In the genomic region with DNA sequence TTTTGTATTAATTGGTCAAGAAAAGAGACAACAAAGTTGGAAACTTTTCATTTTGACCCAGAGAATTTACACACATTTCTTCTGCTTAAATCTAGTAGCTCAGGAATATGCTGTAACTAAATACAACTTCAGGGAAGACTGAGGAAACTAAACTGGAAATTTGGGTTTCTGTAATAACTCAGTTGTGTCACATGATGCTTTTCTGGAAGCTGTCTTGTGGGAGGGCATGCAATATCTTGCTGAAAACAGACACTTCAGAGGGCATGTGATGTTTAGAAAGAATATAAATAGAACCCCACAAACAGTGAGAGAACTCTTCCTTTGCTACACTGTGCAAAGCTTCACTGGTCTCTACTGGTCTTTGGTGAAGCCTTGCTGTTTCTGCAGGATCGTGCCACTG, we compare ENCODE assay signal across 28 mouse cellular contexts.
A peak's percentile ranks its signal among the peaks of the same experiment; 100 is the strongest.
DNase-seq lines count a peak whose midpoint lies in the region; ATAC-seq and TF ChIP-seq lines count a peak whose summit lies in the region.
"Had no signal": no experiment of that assay in that cellular context is flagged by ENCODE, and none has a peak within 500 bp of the region (broad histone marks: within the 10 kb centered on the region; RNA-seq: fewer than 3 reads in every experiment).

No protein-coding gene starts in this region.

- 90% methylated on average over 1 of the region's 1 CpGs for WGBS in embryonic facial prominence, embryonic 14.5 days
- 96% methylated on average over 1 of the region's 1 CpGs for WGBS in embryonic facial prominence, embryonic 10.5 days
- 93% methylated on average over 1 of the region's 1 CpGs for WGBS in macrophage (ENCODE audit: missing documents)
- WGBS in hindbrain, embryonic 12.5 days: 93% methylated on average over 1 of the region's 1 CpGs

- no peaks in the 10 kb centered on the region for H3K9me3 ChIP-seq in embryonic facial prominence, embryonic 14.5 days (ENCODE audit: control insufficient read depth, low read length)
- H3K9me3 ChIP-seq in embryonic facial prominence, embryonic 10.5 days: no peaks in the 10 kb centered on the region
- H3K9me3 ChIP-seq in hindbrain, embryonic 12.5 days (replicated peaks): no peaks in the 10 kb centered on the region
- H3K9me3 ChIP-seq: embryonic facial prominence, embryonic 12.5 days; embryonic facial prominence, embryonic 15.5 days; forebrain, embryonic 10.5 days; forebrain, embryonic 12.5 days; G1E had no signal

- H3K36me3 ChIP-seq in embryonic facial prominence, embryonic 14.5 days (ENCODE audit: control insufficient read depth, insufficient read depth, low read length): no peaks in the 10 kb centered on the region
- no peaks in the 10 kb centered on the region for H3K36me3 ChIP-seq in embryonic facial prominence, embryonic 10.5 days (replicated peaks)
- H3K36me3 ChIP-seq in C2C12 (ENCODE audit: control insufficient read depth, insufficient read depth): no peaks in the 10 kb centered on the region
- H3K36me3 ChIP-seq in macrophage (ENCODE audit: inconsistent target): no peaks in the 10 kb centered on the region
- no peaks in the 10 kb centered on the region for H3K36me3 ChIP-seq in hindbrain, embryonic 12.5 days
- H3K36me3 ChIP-seq: embryonic facial prominence, embryonic 12.5 days; embryonic facial prominence, embryonic 15.5 days; forebrain, embryonic 10.5 days; forebrain, embryonic 12.5 days; G1E had no signal

- no peak for ATAC-seq in embryonic facial prominence, embryonic 14.5 days (ENCODE audit: low read depth)
- no peak for ATAC-seq in hindbrain, embryonic 12.5 days (ENCODE audit: low FRiP score)
- ATAC-seq: forebrain, embryonic 14.5 days; forebrain, embryonic 16.5 days had no signal

- no peak overlapping the region for H3K4me2 ChIP-seq in embryonic facial prominence, embryonic 14.5 days (ENCODE audit: low read depth, low read length)
- no peak overlapping the region for H3K4me2 ChIP-seq in hindbrain, embryonic 12.5 days (replicated peaks)
- H3K4me2 ChIP-seq: embryonic facial prominence, embryonic 12.5 days; embryonic facial prominence, embryonic 15.5 days; forebrain, embryonic 12.5 days had no signal

- H3K4me1 ChIP-seq in embryonic facial prominence, embryonic 14.5 days (ENCODE audit: control insufficient read depth, insufficient read depth, low read length): peaks cover 10% of the 10 kb centered on the region
- no peaks in the 10 kb centered on the region for H3K4me1 ChIP-seq in embryonic facial prominence, embryonic 10.5 days
- no peaks in the 10 kb centered on the region for H3K4me1 ChIP-seq in hindbrain, embryonic 12.5 days
- H3K4me1 ChIP-seq: embryonic facial prominence, embryonic 12.5 days; forebrain, embryonic 10.5 days; forebrain, embryonic 12.5 days had no signal

- H3K27ac ChIP-seq in embryonic facial prominence, embryonic 14.5 days (replicated peaks; ENCODE audit: low read depth, low read length): no peak overlapping the region
- no peak overlapping the region for H3K27ac ChIP-seq in embryonic facial prominence, embryonic 10.5 days (replicated peaks)
- peak overlapping the region; percentile 37 for H3K27ac ChIP-seq in macrophage
- H3K27ac ChIP-seq in hindbrain, embryonic 12.5 days: no peak overlapping the region
- H3K27ac ChIP-seq: embryonic facial prominence, embryonic 12.5 days; embryonic facial prominence, embryonic 15.5 days; forebrain, embryonic 10.5 days; forebrain, embryonic 12.5 days had no signal

- no peak overlapping the region for H3K9ac ChIP-seq in embryonic facial prominence, embryonic 14.5 days (ENCODE audit: low read depth, low read length)
- no peak overlapping the region for H3K9ac ChIP-seq in hindbrain, embryonic 12.5 days
- H3K9ac ChIP-seq: embryonic facial prominence, embryonic 12.5 days; embryonic facial prominence, embryonic 15.5 days; forebrain, embryonic 12.5 days had no signal

- H3ac ChIP-seq in C2C12 (ENCODE audit: control insufficient read depth, insufficient read length, low read depth): no peak overlapping the region

- H3K27me3 ChIP-seq in embryonic facial prominence, embryonic 14.5 days (replicated peaks; ENCODE audit: control insufficient read depth, insufficient read depth, low read length): no peaks in the 10 kb centered on the region
- H3K27me3 ChIP-seq in embryonic facial prominence, embryonic 10.5 days (replicated peaks; ENCODE audit: low read depth, poor library complexity, severe bottlenecking): no peaks in the 10 kb centered on the region
- H3K27me3 ChIP-seq in C2C12 (ENCODE audit: control insufficient read depth, insufficient read depth, insufficient read length): no peaks in the 10 kb centered on the region
- no peaks in the 10 kb centered on the region for H3K27me3 ChIP-seq in hindbrain, embryonic 12.5 days
- H3K27me3 ChIP-seq: CH12.LX; embryonic facial prominence, embryonic 12.5 days; embryonic facial prominence, embryonic 15.5 days; forebrain, embryonic 12.5 days had no signal

- DNase-seq in embryonic facial prominence, embryonic 14.5 days (ENCODE audit: low spot score): peak; percentile 13
- DNase-seq in embryonic facial prominence, embryonic 10.5 days (ENCODE audit: low spot score): no peak
- peak; percentile 20 for DNase-seq in adipocyte (ENCODE audit: low spot score)
- DNase-seq in right cerebral cortex, postnatal 4 days: no peak
- no peak for DNase-seq in frontal cortex, postnatal 10 days (ENCODE audit: low spot score in 2 of 2)
- DNase-seq: adrenal gland, adult 8-10 months; adrenal gland, postnatal 14 days; adrenal gland, postnatal 36 days; B cell, adult 2 months; cerebellum, adult 11 months; cerebellum, adult 18-20 months; cerebellum, adult 8-10 months; cerebellum, adult 9-11 months; cerebellum, postnatal 14 days; cerebellum, postnatal 36 days; embryo, embryonic 11 days had no signal

- H3K79me2 ChIP-seq in C2C12 (ENCODE audit: control insufficient read depth, insufficient read depth) (no peaks in the 10 kb centered on the region), macrophage (ENCODE audit: inconsistent target) (no peaks in the 10 kb centered on the region)

- no peak overlapping the region for H3K4me3 ChIP-seq in embryonic facial prominence, embryonic 14.5 days (ENCODE audit: low read depth, low read length)
- no peak overlapping the region for H3K4me3 ChIP-seq in embryonic facial prominence, embryonic 10.5 days
- H3K4me3 ChIP-seq in C2C12 (ENCODE audit: insufficient read depth, poor library complexity, severe bottlenecking) (no peak overlapping the region), macrophage (ENCODE audit: inconsistent target) (no peak overlapping the region)
- H3K4me3 ChIP-seq in hindbrain, embryonic 12.5 days: no peak overlapping the region
- H3K4me3 ChIP-seq: embryonic facial prominence, embryonic 12.5 days; embryonic facial prominence, embryonic 15.5 days; erythroblast, embryonic 14.5 days; forebrain, embryonic 10.5 days; forebrain, embryonic 12.5 days had no signal

- no peak for TF ChIP-seq CTCF in C2C12 (IDR thresholded peaks at IDR 0.05; ENCODE audit: control insufficient read depth, insufficient read depth, insufficient read length)

- H3K79me3 ChIP-seq in C2C12 (ENCODE audit: low read depth): no peaks in the 10 kb centered on the region

TF ChIP-seq in C2C12, 6 proteins besides CTCF, POLR2A, EP300 and RAD21:
- TF ChIP-seq MYOG (IDR thresholded peaks at IDR 0.05; ENCODE audit: control insufficient read depth, extremely low read depth, insufficient read length) (no peak), MAX (IDR thresholded peaks at IDR 0.05) (no peak), MYOD1 (IDR thresholded peaks at IDR 0.05; ENCODE audit: control insufficient read depth, insufficient read length, low read depth) (no peak), USF1 (IDR thresholded peaks at IDR 0.05; ENCODE audit: low read depth) (peak; percentile 80), FOSL1 (IDR thresholded peaks at IDR 0.05; ENCODE audit: insufficient read depth, low read length, poor library complexity, severe bottlenecking) (no peak), CEBPB (IDR thresholded peaks at IDR 0.05; ENCODE audit: low read depth) (no peak)
TF ChIP-seq in C2C12: peak in this region for 1.

Comparison
In these comparisons a context has a peak if more than half of its experiments do, and no peak if none do; other contexts are left out.
1. DNase-seq: peak in embryonic facial prominence, embryonic 14.5 days (single experiment) and adipocyte (single experiment); none in embryonic facial prominence, embryonic 10.5 days (single experiment), right cerebral cortex, postnatal 4 days (single experiment) and frontal cortex, postnatal 10 days (0 of 2).